Mouse (Mus musculus) hematopoietic stem cell, adult 5-6 weeks (primary cell): ENCODE measurements at regions not wholly inside any gene's neighbourhood (a gene's known extent, or its start where the extent isn't known, plus 50 kb on each side); places are given as distances from the start of the nearest gene placed in this dataset.

Experiments
- ATAC-seq, 2 experiments: fragments of 125-278 bp in 1 of 2; replicated peaks in 1 of 2; 2 replicates each; pipeline ENCODE4 v1.8.0; 2016 to 2017; ENCODE audit warnings: inconsistent platforms in 2 of 2, mild to moderate bottlenecking in 2 of 2, moderate number of reproducible peaks in 2 of 2, low read depth in 1 of 2, moderate TSS enrichment in 1 of 2; ENCODE audit not compliant: low FRiP score in 2 of 2, poor library complexity in 2 of 2, severe bottlenecking in 2 of 2, insufficient read depth in 1 of 2, low TSS enrichment in 1 of 2

DNA sequence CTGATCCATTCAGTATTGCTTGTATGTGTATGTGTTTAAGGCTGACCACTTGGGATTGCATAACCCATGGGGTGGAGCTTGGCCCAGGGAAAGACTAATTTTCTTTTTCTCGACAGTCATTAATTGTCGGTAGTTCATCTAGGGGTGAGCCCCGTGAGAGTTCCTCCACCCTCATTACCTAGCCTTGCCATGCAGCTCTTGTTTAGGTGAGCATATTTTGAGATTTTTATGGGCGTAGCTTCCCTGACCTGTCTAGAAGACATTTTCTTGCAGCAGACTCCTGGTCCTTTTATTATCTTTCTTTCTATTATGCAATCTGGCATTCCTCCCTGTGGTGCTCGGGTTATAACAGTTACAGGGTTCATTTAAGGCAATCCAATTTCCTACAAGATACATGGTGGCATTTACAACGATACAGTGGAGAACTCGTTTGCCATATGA, 74.4 kb upstream of the Raph1 start:
- no peak for ATAC-seq

DNA sequence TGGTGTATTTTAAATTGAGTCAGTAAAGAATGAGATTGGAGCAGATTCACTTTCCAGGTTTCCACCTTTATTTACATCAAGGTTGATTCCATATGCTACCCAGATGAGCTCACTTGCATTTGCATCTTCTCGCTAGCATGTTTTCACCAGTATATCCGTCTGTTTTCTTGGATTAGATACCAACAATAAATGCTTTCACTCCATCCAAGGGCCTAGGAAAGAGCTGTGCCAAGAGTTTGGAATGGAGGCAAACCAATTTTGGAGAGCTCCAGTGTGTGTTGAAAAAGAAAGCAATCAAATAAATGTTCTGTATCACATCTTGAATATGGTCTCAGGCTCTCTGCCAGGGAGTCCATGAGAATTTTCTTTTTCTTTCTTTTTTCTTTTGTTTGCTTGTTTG, 72.6 kb upstream of the Raph1 start:
- no peak for ATAC-seq

DNA sequence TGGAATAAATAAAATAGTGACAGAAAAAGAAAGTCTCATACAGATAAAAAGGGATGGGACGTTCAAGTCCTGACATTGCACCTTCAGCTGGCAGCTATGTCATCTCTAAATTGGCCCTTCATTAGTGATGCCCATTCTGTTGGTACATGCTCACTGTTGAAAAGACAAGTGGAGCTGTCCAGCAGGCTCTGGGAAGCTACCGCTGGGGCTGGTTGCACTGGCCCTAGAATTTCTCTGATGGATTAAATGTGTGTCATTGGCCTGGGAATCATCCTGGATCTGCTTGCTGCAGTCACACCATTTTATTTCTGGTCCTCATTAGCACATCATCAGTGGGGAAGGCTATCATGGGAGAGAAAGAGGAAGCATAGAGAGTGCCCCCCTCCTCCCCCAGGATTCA, 72.2 kb upstream of the Raph1 start:
- no peak for ATAC-seq

DNA sequence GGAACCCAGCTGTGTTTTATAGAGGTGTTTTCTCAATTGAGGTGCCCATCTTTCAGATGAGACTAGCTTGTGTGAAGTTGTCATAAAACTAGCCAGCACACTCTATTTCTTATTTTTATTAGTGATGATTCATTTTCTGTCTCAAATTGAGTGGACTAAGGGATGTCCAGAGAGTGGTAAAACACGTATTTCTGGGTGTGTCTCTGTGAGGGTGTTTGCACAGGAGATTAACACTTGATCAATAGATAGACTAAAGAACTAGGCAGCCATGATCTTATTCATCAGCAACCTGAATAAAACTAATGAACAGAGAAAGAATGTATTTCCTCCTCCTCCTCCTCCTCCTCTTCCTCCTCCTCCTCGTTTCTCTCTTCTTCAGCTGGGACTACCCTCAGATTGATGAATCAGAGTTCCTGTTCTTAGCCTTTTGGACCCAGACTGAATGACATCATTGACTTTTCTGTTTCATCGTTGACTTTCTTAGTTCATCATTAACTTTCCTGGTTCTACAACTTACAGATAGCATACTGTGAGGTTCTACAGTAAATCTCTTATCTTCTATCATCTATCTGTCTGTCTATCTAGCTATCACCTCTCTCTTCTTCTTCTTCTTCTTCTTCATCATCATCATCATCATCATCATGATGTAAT, 70.0 kb upstream of the Raph1 start:
- ATAC-seq = no peak

DNA sequence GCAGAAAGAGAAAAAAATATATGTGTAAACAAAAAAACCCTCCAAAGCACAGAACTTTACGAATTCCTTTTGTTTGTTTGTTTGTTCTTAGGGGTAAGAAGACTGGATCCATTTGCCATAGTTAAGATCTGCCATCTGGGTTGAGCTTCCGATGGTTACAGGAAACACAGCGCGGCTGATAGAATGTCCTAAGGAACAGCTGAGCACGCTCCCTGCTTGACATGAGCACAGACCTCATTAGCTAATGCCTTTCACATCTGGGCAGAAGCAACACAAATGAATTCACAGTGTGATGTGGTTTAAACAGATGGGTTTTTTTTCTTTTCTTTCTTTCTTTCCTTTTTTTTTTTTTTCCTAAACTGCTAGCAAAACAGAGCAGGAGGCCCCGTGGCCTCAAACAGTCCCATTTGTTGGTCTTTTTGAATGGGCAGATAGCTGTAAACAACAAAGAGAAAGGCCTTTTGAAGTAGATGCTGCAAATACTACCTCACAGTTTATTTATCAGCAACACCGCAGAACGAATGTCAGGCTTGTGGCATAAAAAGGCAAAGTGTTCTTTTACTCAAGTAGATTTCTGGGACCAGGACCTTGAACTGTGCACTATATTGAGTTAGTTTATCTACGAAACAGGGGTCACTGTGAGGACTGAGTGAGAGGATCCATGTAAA, 61.0 kb upstream of the Raph1 start:
- ATAC-seq = peak; percentile 49 to 62; a peak in 2 of 4 replicates

DNA sequence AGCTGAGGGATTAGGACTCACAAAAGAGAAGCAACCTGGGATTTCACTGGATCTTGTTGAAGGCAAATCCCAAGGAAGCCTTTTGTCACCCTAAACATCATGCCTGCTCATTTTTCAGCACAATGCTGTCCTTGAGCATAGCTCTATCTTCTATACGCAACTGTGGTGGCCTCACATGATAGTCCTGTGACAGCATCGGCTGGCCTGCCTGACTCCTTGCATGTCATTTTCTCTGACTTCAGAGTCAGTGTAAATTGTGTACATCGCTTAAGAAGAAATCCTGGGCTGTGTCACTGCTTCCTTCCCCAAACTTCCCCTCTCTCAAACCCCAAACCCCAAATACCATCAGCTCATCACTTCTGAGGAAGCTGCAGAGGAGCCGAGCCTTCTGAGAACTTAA, 60.5 kb upstream of the Raph1 start:
- peak; percentile 74 to 89 for ATAC-seq

DNA sequence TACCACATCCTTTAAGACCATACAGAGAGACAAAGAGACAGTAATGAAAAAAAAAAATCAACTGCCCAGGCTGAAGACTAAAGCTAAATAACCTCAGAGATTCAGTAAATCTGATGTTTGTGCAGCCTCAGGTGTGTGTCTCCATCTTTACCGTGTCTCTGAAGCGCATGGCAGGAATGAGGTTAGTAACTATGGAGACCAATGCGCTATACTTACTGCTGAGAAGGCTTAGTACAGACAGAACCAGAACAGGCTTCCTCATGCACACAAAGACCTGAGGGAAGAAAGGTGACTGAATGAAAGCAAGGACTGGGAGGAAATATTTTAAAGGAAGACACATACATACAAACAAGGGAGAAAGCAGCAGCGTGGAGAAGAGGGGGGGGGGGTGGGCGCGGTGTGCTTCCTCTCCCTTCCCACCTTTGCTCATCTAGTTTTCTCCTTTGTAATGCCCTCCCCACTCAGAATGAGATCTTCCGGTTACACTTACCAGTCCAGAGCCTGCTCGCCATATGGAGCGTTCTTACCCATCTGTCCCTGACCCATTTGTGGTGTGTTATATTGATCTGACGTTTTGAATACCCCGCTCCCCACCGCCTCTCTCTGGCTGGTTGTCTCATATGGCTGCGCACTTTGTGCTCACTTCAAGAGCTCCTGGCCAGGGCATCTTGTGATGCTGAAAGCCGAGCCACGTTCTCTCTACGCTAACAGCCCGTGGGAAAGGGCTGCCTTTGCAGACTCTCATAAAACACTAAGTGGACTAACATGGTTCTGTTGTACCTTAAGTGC, 59.0 kb upstream of the Raph1 start:
- no peak for ATAC-seq

DNA sequence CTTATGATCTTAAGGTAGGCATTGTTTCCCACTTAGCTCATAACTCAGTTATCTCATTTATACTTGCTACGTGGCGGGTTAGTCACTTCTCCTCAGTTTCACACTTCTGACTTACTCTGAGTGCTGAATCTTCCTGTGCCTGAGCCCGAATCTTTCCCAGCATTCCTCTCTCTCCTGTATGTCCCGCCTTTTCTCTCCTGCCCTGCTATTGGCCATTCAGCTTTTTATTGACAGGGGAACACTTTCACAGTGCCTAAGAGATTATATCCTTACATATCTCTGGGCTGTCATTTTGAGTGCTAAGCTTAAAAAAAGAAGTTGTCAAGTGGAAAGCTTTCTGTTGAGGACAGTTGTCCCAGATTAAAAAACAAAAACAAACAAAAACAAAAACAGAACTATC, 57.3 kb upstream of the Raph1 start:
- no peak for ATAC-seq

DNA sequence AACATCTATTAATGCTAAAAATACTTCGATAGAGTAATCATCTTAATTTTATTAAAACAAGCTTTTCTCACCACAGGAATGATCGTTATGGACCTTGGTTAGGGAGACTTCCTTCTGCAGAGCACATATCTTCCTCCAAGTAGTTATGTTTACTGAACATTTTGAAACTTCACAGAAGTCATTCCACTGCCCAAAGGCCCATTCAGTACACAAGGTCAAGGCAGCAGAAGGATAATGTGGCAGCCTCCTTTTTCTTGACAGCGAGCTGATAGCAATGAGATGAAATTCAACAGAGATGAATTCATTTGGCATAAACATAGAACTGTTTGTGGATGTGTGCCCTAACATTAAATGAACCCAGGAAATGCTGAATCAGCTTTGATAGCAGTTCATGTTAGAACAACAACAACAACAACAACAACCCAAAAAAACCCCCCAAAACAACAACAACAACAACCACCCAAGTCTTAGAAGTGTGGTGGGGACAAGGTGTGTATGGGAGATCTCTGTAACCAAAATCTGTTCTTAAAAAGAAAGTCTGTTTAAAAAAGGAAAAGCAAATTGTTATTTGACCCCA, 56.6 kb upstream of the Raph1 start:
- ATAC-seq = no peak

DNA sequence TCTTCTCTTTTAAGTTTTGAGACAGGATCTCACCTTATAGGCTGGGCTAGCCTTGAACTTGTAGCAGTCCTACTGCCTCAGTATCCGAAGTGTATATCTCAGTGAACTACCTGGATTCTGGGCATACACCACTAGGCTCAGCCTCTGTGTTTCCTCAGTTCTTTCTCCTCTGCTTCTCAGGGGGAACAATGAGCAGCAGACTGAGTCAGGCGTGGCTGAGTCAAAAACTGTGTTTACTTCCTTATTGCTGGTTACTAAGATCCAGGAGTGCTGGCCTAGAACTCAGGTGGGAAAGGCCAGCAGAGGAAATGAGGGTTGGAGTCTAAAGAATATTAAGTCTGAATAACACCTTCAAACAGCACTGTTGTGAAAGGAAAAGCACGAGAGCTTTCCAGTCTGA, 54.9 kb upstream of the Raph1 start:
- ATAC-seq = no peak

DNA sequence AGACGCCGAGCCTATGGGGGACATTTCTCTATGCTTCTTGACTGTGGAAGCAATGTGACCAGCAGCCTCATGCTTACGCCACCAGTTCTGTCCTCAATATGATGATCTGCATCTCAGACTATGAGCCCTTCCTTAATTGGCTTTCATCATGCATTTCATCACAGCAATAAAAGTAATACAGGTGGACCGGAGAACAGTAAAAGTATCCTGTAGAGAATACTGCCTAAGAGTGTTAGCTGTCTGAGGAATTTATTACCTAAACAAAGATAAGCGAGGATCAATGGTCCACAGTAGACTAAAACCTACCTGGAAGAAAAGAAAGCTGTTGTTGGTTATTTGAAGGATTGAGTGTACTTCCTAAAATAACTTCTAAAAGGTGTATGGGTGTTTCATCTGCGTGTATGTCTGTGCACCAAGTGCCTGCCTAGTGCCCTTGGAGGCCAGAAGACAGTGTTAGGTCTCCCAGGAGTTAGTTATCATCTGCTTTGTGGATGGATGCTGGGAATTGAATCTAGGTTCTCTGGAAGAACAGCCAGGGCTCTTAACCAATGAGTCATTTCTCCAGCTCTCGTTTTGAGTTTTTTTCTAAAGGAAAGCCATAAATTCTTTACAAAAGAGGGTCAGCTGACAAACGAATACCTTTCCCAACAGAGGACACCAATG, 54.3 kb upstream of the Raph1 start:
- no peak for ATAC-seq

DNA sequence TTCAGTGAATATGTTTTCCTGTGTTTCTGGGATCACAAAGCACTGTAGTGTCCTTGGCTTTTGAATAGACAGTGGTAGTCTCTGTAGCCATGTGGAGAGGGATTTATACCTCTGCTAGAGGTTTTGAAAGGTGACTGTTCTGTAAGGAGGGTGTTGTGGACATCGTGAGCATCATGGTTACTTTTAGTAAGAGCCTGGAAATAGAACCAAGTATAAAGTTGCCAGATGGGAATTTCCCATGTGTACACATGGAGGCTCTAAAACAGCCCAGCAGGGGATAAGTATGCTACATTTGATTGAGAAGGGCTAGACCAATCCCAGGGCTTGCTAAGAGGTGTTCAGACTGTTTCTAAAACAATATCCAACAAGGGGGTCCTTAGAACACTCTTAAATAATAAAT, 51.5 kb upstream of the Raph1 start:
- no peak for ATAC-seq

DNA sequence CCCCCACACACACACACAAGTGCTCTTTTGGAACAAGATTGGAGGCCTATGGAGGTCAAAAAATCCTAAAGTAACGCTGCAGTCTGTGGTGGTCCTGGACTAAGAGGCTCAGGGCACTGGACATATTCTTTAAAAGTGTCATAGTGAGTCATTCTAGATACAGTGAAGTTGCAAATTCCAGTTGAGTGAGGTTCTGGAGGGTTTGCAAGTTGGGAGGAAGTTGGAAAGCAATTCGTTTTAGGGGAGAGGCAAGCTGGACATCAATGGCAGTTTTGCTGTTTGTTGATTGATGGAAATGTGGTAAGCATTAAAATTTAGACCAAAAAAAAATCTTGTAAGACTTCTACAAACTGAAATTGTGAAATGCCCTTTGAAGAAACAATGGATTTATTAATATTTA, 50.0 kb upstream of the Raph1 start:
- no peak for ATAC-seq
